Mouse (Mus musculus): ENCODE measurements around the gene Vwce.

GRCm38 (mm10) chr19:10598188-10598587 lies 35.8 kb upstream of the Vwce start:
- TF ChIP-seq TAL1 (IDR thresholded peaks at IDR 0.05; ENCODE audit: low read length) (no peak), GATA1 (IDR thresholded peaks at IDR 0.05; ENCODE audit: low read length) (no peak)
